Mouse (Mus musculus) intestine, postnatal 0 days (tissue): ENCODE measurements around the gene Mypn. TPM values are rescaled to one million over a fixed set of nuclear protein-coding genes. Genes with fewer than 3 reads are reported as not detected.

Source experiments
- ATAC-seq: fragments of 200-750 bp; cut with Nextera tagmentation; 2 replicates; pipeline ENCODE4 v1.8.0; 2017; ENCODE audit warnings: mild to moderate bottlenecking, moderate TSS enrichment, moderate library complexity
- H3K27ac ChIP-seq: fragments of 300-500 bp; sonication (generic); 2 replicates; pipeline ENCODE4 v1.5.1; 2014; ENCODE audit warnings: mild to moderate bottlenecking, low read depth, low read length, moderate library complexity
- H3K27me3 ChIP-seq: fragments of 300-500 bp; sonication (generic); replicated peaks from 2 replicates; pipeline ENCODE4 v1.6.1; 2014; ENCODE audit warnings: low read length, mixed read lengths; ENCODE audit not compliant: control insufficient read depth, insufficient read depth
- H3K36me3 ChIP-seq: fragments of 300-500 bp; sonication (generic); 2 replicates; pipeline ENCODE4 v1.6.1; 2014; ENCODE audit warnings: mild to moderate bottlenecking, moderate library complexity; ENCODE audit not compliant: control insufficient read depth, insufficient read depth
- H3K4me1 ChIP-seq: fragments of 300-500 bp; sonication (generic); replicated peaks from 2 replicates; pipeline ENCODE4 v1.6.1; 2014; ENCODE audit warnings: antibody characterized with exemption, low read length, mixed read lengths; ENCODE audit not compliant: control insufficient read depth, insufficient read depth
- H3K4me2 ChIP-seq: fragments of 300-500 bp; sonication (generic); replicated peaks from 2 replicates; pipeline ENCODE4 v1.6.1; 2014; ENCODE audit warnings: low read depth, mild to moderate bottlenecking, moderate library complexity
- H3K4me3 ChIP-seq: fragments of 300-500 bp; sonication (generic); 2 replicates; pipeline ENCODE4 v1.5.1; 2014; ENCODE audit warnings: low read depth, low read length
- H3K9ac ChIP-seq: fragments of 300-500 bp; sonication (generic); 2 replicates; pipeline ENCODE4 v1.6.1; 2014; ENCODE audit warnings: mild to moderate bottlenecking, low read depth, low read length
- H3K9me3 ChIP-seq: fragments of 300-500 bp; sonication (generic); 2 replicates; pipeline ENCODE4 v1.6.1; 2016; ENCODE audit warnings: mixed run types; ENCODE audit not compliant: control insufficient read depth
- CTCF ChIP-seq: sonication (generic); IDR thresholded peaks from 2 replicates; pipeline ENCODE4 v1.5.1; 2016; ENCODE audit warnings: low read depth, mild to moderate bottlenecking, control low read depth, antibody characterized with exemption, moderate library complexity
- WGBS: fragments of 180-500 bp; shearing (Covaris S2); extraction: QIAGEN DNeasy Blood & Tissue Kit; methylation state at CpG from one replicate; pipeline ENCODE4 v1.1.7; 2014; 5-methylcytosine and 5-hydroxymethylcytosine counted together
- polyA plus RNA-seq: library from polyadenylated mRNA; unstranded; fragments of >200 nt; fragmentation: Nextera tagmentation; extraction: Ambion mirVana; gene quantifications from 2 replicates; pipeline ENCODE4 v1.2.1, GENCODE M21; 2015

The Mypn gene
- polyA plus RNA-seq, 1 experiment from 2014 or later: 0.03 TPM

DNA sequence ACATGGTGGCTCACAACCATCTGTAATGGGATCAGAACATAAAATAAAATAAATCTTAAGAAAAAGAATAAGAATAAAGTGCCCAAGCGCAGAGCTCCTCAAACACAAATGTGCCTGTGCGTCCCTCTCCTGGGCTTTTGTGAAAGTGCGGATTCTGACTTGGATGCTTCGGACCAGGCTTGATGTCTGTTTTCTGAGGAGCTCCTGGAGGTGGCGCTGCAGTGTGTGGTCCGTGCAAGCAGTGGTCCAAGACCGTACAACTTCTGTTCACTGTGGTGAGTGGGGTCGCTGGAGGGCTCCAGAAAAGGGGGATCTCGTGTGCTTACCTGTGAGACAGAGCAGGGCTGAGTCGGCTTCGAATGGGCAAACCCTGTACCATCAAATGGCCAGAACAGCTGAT lies 78.4 kb downstream of the Mypn start:
- no peaks in the 10 kb centered on the region for H3K27me3 ChIP-seq
- no peak overlapping the region for H3K4me2 ChIP-seq
- H3K4me3 ChIP-seq: no peak overlapping the region
- ATAC-seq: no peak
- no peaks in the 10 kb centered on the region for H3K9me3 ChIP-seq
- 40% methylated on average over 11 of the region's 11 CpGs for WGBS
- H3K4me1 ChIP-seq: no peaks in the 10 kb centered on the region
- no peak overlapping the region for H3K9ac ChIP-seq
- H3K36me3 ChIP-seq: no peaks in the 10 kb centered on the region
- H3K27ac ChIP-seq: no peak overlapping the region
- TF ChIP-seq CTCF: peak; percentile 48

DNA sequence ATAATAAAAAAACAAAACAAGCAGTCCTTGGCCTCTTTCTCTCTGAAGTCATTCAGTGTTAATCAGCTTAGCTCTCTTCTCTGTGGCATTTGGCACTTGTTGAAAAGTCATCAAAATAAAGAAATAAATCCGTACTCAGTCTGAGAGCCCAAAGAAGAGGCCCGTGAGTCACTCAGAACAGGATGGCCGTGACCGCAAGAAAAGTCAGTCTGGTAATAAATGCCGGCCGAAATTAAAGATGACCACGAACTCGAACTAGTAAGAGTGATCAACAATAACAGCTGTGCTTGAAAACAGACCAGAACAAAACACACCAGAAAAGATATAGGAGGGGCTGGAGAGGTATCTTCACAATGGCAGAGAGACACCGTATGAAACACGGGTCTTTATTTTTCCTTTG lies 79.7 kb downstream of the Mypn start:
- no peaks in the 10 kb centered on the region for H3K27me3 ChIP-seq
- TF ChIP-seq CTCF: no peak
- H3K4me2 ChIP-seq: no peak overlapping the region
- H3K9me3 ChIP-seq: no peaks in the 10 kb centered on the region
- H3K9ac ChIP-seq: no peak overlapping the region
- no peaks in the 10 kb centered on the region for H3K4me1 ChIP-seq
- H3K27ac ChIP-seq: no peak overlapping the region
- no peak overlapping the region for H3K4me3 ChIP-seq
- no peak for ATAC-seq
- 93% methylated on average over 10 of the region's 10 CpGs for WGBS
- H3K36me3 ChIP-seq: no peaks in the 10 kb centered on the region

DNA sequence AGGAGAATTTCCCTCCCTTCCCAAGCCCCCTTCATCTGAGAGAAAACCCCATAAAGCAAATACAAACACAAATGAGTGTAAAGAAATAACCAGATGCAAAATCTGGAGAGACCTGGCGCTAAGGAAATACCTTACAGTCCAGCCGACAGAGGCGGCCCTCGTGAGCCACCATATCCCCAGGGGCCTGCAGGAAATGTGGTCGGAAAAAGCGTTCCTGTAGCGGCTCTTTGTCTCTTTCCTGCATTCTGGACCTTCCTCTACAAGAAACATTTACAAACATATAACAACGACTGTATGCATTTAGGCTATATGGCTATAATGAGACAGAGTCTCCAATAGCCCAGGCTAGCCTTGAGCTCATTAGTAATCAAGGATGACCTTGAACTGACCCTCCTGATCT lies 80.6 kb downstream of the Mypn start:
- ATAC-seq: no peak

DNA sequence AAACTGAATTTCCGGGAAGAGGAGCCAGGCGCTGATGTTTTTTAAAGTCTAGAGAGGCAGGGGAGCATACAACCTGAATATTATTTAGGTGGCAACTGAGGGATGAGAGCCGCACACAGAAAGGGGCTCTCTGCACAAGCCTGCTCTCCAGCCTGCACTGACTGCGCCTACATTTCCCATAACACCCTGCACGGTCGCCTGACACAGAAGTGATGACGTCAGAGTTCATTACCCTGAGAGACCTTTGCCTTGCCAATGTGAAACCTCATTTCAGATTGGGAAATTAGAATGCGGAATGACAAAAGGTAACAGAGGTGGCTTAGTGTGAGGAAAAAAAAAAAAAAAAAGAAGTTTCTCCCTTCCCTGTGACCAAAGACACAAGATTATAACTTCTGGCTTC lies 81.2 kb downstream of the Mypn start:
- H3K9ac ChIP-seq: no peak overlapping the region
- no peak for TF ChIP-seq CTCF
- no peaks in the 10 kb centered on the region for H3K36me3 ChIP-seq
- H3K27ac ChIP-seq: no peak overlapping the region
- WGBS: 26% methylated on average over 8 of the region's 8 CpGs
- no peaks in the 10 kb centered on the region for H3K9me3 ChIP-seq
- H3K4me3 ChIP-seq: no peak overlapping the region
- peak; percentile 77 for ATAC-seq
- 0 out of 2 replicates have a peak overlapping the region, but pooled peaks have one; percentile 17 for H3K4me2 ChIP-seq
- no peaks in the 10 kb centered on the region for H3K4me1 ChIP-seq
- no peaks in the 10 kb centered on the region for H3K27me3 ChIP-seq

More for the DNA sequence above, 80.6 kb downstream of the Mypn start:
- Histone ChIP-seq H3K9ac (no peak overlapping the region), H3K36me3 (no peaks in the 10 kb centered on the region), H3K4me2 (no peak overlapping the region), H3K27ac (no peak overlapping the region), H3K4me3 (no peak overlapping the region), H3K9me3 (no peaks in the 10 kb centered on the region), H3K4me1 (no peaks in the 10 kb centered on the region), H3K27me3 (no peaks in the 10 kb centered on the region)
- TF ChIP-seq CTCF: no peak
- 85% methylated on average over 8 of the region's 8 CpGs for WGBS

- Histone ChIP-seq H3K9me3 (no peaks in the 10 kb centered on the region), H3K4me3 (no peak overlapping the region), H3K4me1 (no peaks in the 10 kb centered on the region), H3K4me2 (no peak overlapping the region), H3K27me3 (no peaks in the 10 kb centered on the region), H3K9ac (no peak overlapping the region), H3K36me3 (no peaks in the 10 kb centered on the region), H3K27ac (no peak overlapping the region)
- ATAC-seq: no peak
- WGBS: 86% methylated on average over 14 of the region's 14 CpGs
- no peak for TF ChIP-seq CTCF
Observed at GRCm38 (mm10) chr10:63121961-63122360, 81.8 kb downstream of the Mypn start.

GRCm38 (mm10) chr10:63119916-63120315 lies 83.8 kb downstream of the Mypn start:
- Histone ChIP-seq H3K27ac (no peak overlapping the region), H3K9me3 (no peaks in the 10 kb centered on the region), H3K27me3 (no peaks in the 10 kb centered on the region), H3K36me3 (no peaks in the 10 kb centered on the region), H3K4me3 (no peak overlapping the region), H3K4me2 (no peak overlapping the region), H3K9ac (no peak overlapping the region), H3K4me1 (no peaks in the 10 kb centered on the region)
- ATAC-seq: no peak
- TF ChIP-seq CTCF: no peak
- WGBS: 71% methylated on average over 14 of the region's 14 CpGs

- Histone ChIP-seq H3K9ac (no peak overlapping the region), H3K27me3 (no peaks in the 10 kb centered on the region), H3K9me3 (no peaks in the 10 kb centered on the region), H3K27ac (no peak overlapping the region), H3K4me1 (no peaks in the 10 kb centered on the region), H3K4me2 (no peak overlapping the region), H3K36me3 (no peaks in the 10 kb centered on the region), H3K4me3 (no peak overlapping the region)
- 97% methylated on average over 8 of the region's 8 CpGs for WGBS
- TF ChIP-seq CTCF: peak; percentile 18; the same call in 1 of the 2 replicates
- no peak for ATAC-seq
Observed at GRCm38 (mm10) chr10:63117583-63117982, 86.2 kb downstream of the Mypn start.
